Mouse (Mus musculus): ENCODE data around the gene Hk1. TPM values are rescaled to one million over a fixed set of nuclear protein-coding genes. Genes with fewer than 3 reads are reported as not detected.

Gene Hk1
- polyA plus RNA-seq, 1 experiment from 2014 or later = 19.9 TPM

DNA sequence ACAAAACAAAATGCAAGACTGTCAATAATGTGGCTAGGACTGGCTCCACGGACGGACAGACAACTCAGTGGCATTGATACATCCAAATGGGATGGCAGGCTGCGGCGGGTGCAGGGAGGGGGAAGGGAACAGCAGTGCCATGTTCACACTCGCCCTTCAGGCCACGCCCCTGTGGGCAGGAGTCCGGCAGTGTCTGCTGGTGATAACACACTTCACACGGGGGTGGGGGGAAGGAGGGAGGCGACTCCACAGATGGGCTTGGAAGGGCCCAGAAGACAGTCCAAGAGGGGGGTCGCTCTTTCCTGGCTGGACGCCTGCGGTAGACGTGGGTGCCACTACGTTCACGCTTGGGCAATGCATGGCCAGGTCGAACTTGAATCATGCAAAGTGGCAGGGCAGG, 110.4 kb downstream of the Hk1 start:
- 73% methylated on average over 16 of the region's 16 CpGs for WGBS
- no peak overlapping the region for H3K9ac ChIP-seq (replicated peaks; ENCODE audit: low read length)
- no peaks in the 10 kb centered on the region for H3K9me3 ChIP-seq (replicated peaks; ENCODE audit: control insufficient read depth, low read length)
- H3K27ac ChIP-seq (replicated peaks; ENCODE audit: low read depth, low read length) = no peak overlapping the region
- H3K27me3 ChIP-seq (ENCODE audit: control insufficient read depth, insufficient read depth, low read length) = no peaks in the 10 kb centered on the region
- H3K4me1 ChIP-seq (ENCODE audit: control insufficient read depth, insufficient read depth, low read length) = no peaks in the 10 kb centered on the region
- H3K4me3 ChIP-seq (ENCODE audit: low read depth, low read length) = no peak overlapping the region
- ATAC-seq (replicated peaks; ENCODE audit: insufficient number of reproducible peaks, low FRiP score, low TSS enrichment, low read depth) (no peak), DNase-seq (ENCODE audit: low spot score) (no peak)
- no peak overlapping the region for H3K4me2 ChIP-seq (ENCODE audit: low read depth, low read length)
- no peaks in the 10 kb centered on the region for H3K36me3 ChIP-seq (replicated peaks; ENCODE audit: control insufficient read depth, insufficient read depth, low read depth, low read length)

DNA sequence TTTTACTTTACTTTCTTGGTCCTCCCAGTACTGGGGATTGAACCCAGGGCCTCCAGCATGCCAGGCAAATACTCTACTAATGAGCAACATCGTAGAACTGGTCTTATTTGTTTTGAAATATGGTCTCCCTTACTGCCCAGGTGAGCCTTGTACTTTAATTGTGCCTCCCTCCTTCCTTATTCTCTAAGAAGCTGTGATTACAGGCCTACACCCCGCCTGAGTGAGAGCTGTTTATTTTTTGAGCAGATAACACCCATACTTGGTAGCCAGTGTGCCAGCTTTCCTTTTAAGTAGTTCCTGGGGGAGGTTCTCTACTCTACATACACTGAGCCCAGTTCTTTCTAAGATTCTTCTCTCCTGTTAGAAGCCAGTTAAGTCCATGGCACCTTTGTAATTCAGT, 115.4 kb downstream of the Hk1 start:
- no peak for ATAC-seq (replicated peaks; ENCODE audit: insufficient number of reproducible peaks, low FRiP score, low TSS enrichment, low read depth)
- Histone ChIP-seq H3K36me3 (replicated peaks; ENCODE audit: control insufficient read depth, insufficient read depth, low read depth, low read length) (no peaks in the 10 kb centered on the region), H3K27me3 (ENCODE audit: control insufficient read depth, insufficient read depth, low read length) (no peaks in the 10 kb centered on the region), H3K9ac (replicated peaks; ENCODE audit: low read length) (no peak overlapping the region), H3K4me3 (ENCODE audit: low read depth, low read length) (no peak overlapping the region), H3K4me2 (ENCODE audit: low read depth, low read length) (no peak overlapping the region), H3K4me1 (ENCODE audit: control insufficient read depth, insufficient read depth, low read length) (no peaks in the 10 kb centered on the region), H3K9me3 (replicated peaks; ENCODE audit: control insufficient read depth, low read length) (no peaks in the 10 kb centered on the region), H3K27ac (replicated peaks; ENCODE audit: low read depth, low read length) (no peak overlapping the region)
- WGBS = 76% methylated on average over 2 of the region's 2 CpGs
- no peak for DNase-seq (ENCODE audit: low spot score)

DNA sequence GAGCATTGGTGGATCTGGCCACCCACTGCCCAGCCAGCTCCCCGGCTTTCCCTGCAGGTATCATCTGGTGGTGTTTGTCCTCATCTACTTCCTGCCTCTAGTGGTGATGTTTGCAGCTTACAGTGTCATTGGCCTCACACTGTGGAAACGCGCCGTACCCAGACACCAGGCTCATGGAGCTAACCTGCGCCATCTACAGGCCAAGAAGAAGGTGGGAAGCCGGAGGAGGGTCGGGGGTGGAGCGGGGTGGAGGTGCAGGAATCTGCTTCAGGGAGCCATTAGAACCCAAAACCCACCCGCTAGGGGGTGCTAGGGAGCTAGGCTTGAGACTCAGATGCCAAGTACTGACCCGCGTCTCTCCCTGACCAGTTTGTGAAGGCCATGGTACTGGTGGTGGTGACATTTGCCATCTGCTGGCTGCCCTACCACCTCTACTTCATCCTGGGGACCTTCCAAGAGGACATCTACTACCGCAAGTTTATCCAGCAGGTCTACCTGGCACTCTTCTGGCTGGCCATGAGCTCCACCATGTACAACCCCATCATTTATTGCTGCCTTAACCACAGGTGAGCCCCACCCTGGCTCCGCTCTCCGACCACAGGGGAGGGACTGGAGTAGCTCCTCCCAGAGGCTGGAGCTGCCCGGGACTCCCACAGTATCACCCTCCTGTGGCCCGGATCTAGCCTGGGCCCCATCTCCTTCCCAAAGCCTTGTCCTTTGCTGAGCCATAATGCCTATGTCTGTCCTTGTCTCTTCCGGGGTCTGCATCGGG, 118.4 kb downstream of the Hk1 start:
- H3K9ac ChIP-seq (replicated peaks; ENCODE audit: low read length) = no peak overlapping the region
- no peaks in the 10 kb centered on the region for H3K36me3 ChIP-seq (replicated peaks; ENCODE audit: control insufficient read depth, insufficient read depth, low read depth, low read length)
- no peak overlapping the region for H3K4me2 ChIP-seq (ENCODE audit: low read depth, low read length)
- H3K9me3 ChIP-seq (replicated peaks; ENCODE audit: control insufficient read depth, low read length) = no peaks in the 10 kb centered on the region
- WGBS = 15% methylated on average over 18 of the region's 18 CpGs
- DNase-seq (ENCODE audit: low spot score) = peak; percentile 90
- peak; percentile 71; the same call in 1 of the 2 replicates for ATAC-seq (replicated peaks; ENCODE audit: insufficient number of reproducible peaks, low FRiP score, low TSS enrichment, low read depth)
- H3K4me3 ChIP-seq (ENCODE audit: low read depth, low read length) = no peak overlapping the region
- H3K27ac ChIP-seq (replicated peaks; ENCODE audit: low read depth, low read length) = no peak overlapping the region
- no peaks in the 10 kb centered on the region for H3K4me1 ChIP-seq (ENCODE audit: control insufficient read depth, insufficient read depth, low read length)
- H3K27me3 ChIP-seq (ENCODE audit: control insufficient read depth, insufficient read depth, low read length) = no peaks in the 10 kb centered on the region

DNA sequence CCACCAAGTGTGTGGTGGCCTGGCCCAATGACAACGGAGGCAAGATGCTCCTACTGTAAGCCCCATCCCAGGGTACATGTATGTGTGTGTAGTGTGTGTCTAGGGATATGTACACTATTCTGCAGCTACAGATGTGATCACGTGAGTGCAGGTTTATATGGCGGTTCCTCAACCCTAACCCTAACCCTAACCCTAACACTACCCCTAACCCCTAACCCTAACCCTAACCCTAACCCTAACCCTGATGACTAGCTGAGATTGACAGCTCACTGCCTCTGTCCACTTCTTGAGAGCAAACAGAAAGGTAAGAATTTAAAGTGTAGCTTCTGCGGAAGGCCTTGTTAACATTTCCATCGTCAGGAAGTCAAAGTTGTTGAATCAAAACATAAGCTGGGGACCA, 121.4 kb downstream of the Hk1 start:
- Histone ChIP-seq H3K27me3 (ENCODE audit: control insufficient read depth, insufficient read depth, low read length) (no peaks in the 10 kb centered on the region), H3K4me1 (ENCODE audit: control insufficient read depth, insufficient read depth, low read length) (no peaks in the 10 kb centered on the region), H3K9ac (replicated peaks; ENCODE audit: low read length) (no peak overlapping the region), H3K4me3 (ENCODE audit: low read depth, low read length) (no peak overlapping the region), H3K27ac (replicated peaks; ENCODE audit: low read depth, low read length) (no peak overlapping the region), H3K9me3 (replicated peaks; ENCODE audit: control insufficient read depth, low read length) (no peaks in the 10 kb centered on the region), H3K36me3 (replicated peaks; ENCODE audit: control insufficient read depth, insufficient read depth, low read depth, low read length) (no peaks in the 10 kb centered on the region), H3K4me2 (ENCODE audit: low read depth, low read length) (no peak overlapping the region)
- WGBS = 86% methylated on average over 5 of the region's 5 CpGs
- ATAC-seq (replicated peaks; ENCODE audit: insufficient number of reproducible peaks, low FRiP score, low TSS enrichment, low read depth) (no peak), DNase-seq (ENCODE audit: low spot score) (no peak)

DNA sequence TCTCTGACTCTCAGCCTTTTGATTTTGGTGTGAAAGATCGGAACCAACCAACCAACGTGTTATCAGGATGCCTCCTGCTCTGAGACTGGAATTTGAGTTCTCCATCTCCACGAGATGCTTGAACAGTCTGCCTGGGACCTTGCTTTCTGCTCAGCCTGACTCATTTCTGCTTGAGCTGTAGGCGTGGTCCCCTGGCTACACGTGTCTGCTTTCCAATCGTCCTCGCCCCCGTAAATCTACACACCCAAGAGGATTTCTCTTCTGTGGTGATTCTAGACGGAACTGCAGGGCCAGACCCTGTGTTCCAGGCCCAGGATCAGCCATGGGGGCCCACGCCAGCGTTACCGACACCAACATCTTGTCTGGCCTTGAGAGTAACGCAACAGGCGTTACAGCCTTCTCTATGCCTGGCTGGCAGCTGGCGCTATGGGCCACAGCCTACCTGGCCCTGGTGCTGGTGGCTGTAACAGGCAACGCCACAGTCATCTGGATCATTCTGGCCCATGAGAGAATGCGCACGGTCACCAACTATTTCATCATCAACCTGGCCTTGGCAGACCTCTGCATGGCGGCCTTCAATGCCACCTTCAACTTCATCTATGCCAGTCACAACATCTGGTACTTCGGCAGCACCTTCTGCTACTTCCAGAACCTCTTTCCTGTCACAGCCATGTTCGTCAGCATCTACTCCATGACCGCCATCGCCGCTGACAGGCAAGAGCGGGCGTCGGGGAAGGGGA, 127.0 kb downstream of the Hk1 start:
- Histone ChIP-seq H3K9ac (replicated peaks; ENCODE audit: low read length) (no peak overlapping the region), H3K9me3 (replicated peaks; ENCODE audit: control insufficient read depth, low read length) (no peaks in the 10 kb centered on the region), H3K36me3 (replicated peaks; ENCODE audit: control insufficient read depth, insufficient read depth, low read depth, low read length) (no peaks in the 10 kb centered on the region), H3K4me1 (ENCODE audit: control insufficient read depth, insufficient read depth, low read length) (no peaks in the 10 kb centered on the region), H3K27ac (replicated peaks; ENCODE audit: low read depth, low read length) (no peak overlapping the region), H3K4me3 (ENCODE audit: low read depth, low read length) (no peak overlapping the region), H3K4me2 (ENCODE audit: low read depth, low read length) (no peak overlapping the region), H3K27me3 (ENCODE audit: control insufficient read depth, insufficient read depth, low read length) (no peaks in the 10 kb centered on the region)
- ATAC-seq (replicated peaks; ENCODE audit: insufficient number of reproducible peaks, low FRiP score, low TSS enrichment, low read depth) = no peak
- WGBS = 87% methylated on average over 27 of the region's 27 CpGs
- no peak for DNase-seq (ENCODE audit: low spot score)

DNA sequence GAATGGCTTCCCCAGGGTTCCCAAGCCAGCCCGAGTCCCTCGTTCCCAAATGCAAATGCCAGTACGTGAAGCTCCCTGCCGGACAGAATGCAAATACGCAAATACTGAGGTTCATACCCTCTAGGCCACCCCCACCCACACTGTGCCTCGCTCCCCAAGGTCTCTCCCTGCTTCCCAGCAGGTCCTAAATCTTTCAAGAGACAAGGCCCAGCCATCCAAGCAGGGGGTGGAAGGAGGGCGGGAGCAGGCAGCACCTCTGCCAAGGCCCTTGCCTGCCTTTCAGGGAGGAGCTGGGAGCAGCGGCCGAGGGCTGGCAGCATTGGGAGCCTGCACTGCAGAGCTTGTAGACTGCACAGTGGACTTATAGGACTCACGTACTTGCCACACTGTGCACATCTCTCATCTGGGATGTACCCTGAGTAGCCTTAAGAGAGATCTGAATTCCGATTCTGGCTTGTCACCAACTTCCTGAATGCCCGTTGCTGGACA, 127.7 kb downstream of the Hk1 start, which contains the start of gene Tacr2:
Tacr2 (plus strand) TSS at position 439 of the 489 bp plus-strand sequence.
- Histone ChIP-seq H3K27ac (replicated peaks; ENCODE audit: low read depth, low read length) (no peak within 1 kb of the TSS), H3K27me3 (ENCODE audit: control insufficient read depth, insufficient read depth, low read length) (no peaks in the 10 kb centered on the region), H3K4me1 (ENCODE audit: control insufficient read depth, insufficient read depth, low read length) (no peaks in the 10 kb centered on the region), H3K9ac (replicated peaks; ENCODE audit: low read length) (no peak within 1 kb of the TSS), H3K4me2 (ENCODE audit: low read depth, low read length) (no peak within 1 kb of the TSS), H3K9me3 (replicated peaks; ENCODE audit: control insufficient read depth, low read length) (no peaks in the 10 kb centered on the region), H3K4me3 (ENCODE audit: low read depth, low read length) (no peak within 1 kb of the TSS), H3K36me3 (replicated peaks; ENCODE audit: control insufficient read depth, insufficient read depth, low read depth, low read length) (no peaks in the 10 kb centered on the region)
- DNase-seq (ENCODE audit: low spot score) (no peak), ATAC-seq (replicated peaks; ENCODE audit: insufficient number of reproducible peaks, low FRiP score, low TSS enrichment, low read depth) (no peak)
- 64% methylated on average over 12 of the region's 12 CpGs for WGBS

DNA sequence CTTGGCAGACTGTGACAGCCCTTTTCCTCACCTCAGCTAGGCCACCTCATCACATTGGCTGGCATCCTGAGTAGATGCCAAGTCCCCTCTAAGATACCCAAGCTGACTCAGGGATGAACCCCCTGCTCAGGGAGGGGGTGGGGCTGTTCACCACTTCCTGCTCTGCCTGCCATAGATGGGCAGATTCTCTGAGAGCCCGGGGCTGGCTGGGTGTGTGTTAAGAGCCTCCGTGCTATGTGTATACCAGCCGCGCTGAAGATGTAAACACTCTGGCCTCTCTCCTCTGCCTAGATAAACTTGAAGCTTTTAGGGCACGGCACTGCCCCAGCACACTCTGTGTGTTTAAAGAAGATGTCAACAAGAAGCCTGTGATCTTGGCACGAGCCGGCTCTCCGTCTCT, 131.9 kb downstream of the Hk1 start:
- Histone ChIP-seq H3K27me3 (ENCODE audit: control insufficient read depth, insufficient read depth, low read length) (no peaks in the 10 kb centered on the region), H3K4me1 (ENCODE audit: control insufficient read depth, insufficient read depth, low read length) (no peaks in the 10 kb centered on the region), H3K27ac (replicated peaks; ENCODE audit: low read depth, low read length) (no peak overlapping the region), H3K4me3 (ENCODE audit: low read depth, low read length) (no peak overlapping the region), H3K9ac (replicated peaks; ENCODE audit: low read length) (no peak overlapping the region), H3K4me2 (ENCODE audit: low read depth, low read length) (no peak overlapping the region), H3K36me3 (replicated peaks; ENCODE audit: control insufficient read depth, insufficient read depth, low read depth, low read length) (no peaks in the 10 kb centered on the region), H3K9me3 (replicated peaks; ENCODE audit: control insufficient read depth, low read length) (no peaks in the 10 kb centered on the region)
- 56% methylated on average over 8 of the region's 8 CpGs for whole genome bisulfite sequencing
- DNase-seq (ENCODE audit: low spot score) (no peak), ATAC-seq (replicated peaks; ENCODE audit: insufficient number of reproducible peaks, low FRiP score, low TSS enrichment, low read depth) (no peak)

DNA sequence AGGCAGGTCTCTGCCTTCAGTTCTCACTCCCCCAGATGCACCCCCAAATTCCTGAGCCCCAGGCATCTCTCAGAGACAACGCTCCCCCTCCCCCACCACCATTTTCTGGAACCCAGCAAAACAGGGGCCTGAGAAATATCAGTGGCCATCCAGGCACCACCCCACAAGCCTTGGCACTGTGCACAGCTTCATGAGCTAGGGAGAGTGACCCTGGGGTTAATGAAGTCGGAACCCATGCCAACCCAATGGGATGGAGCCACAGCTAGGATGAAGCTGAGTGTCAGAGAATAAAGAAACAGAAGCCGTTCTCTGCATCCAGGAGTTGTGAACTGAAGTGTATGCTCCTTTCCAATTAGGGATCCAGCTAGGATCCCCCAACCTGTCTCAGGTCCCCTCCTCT, 132.6 kb downstream of the Hk1 start:
- ATAC-seq (replicated peaks; ENCODE audit: insufficient number of reproducible peaks, low FRiP score, low TSS enrichment, low read depth) = no peak
- Histone ChIP-seq H3K4me3 (ENCODE audit: low read depth, low read length) (no peak overlapping the region), H3K4me2 (ENCODE audit: low read depth, low read length) (no peak overlapping the region), H3K27me3 (ENCODE audit: control insufficient read depth, insufficient read depth, low read length) (no peaks in the 10 kb centered on the region), H3K9me3 (replicated peaks; ENCODE audit: control insufficient read depth, low read length) (no peaks in the 10 kb centered on the region), H3K27ac (replicated peaks; ENCODE audit: low read depth, low read length) (no peak overlapping the region), H3K36me3 (replicated peaks; ENCODE audit: control insufficient read depth, insufficient read depth, low read depth, low read length) (no peaks in the 10 kb centered on the region), H3K4me1 (ENCODE audit: control insufficient read depth, insufficient read depth, low read length) (no peaks in the 10 kb centered on the region), H3K9ac (replicated peaks; ENCODE audit: low read length) (no peak overlapping the region)
- DNase-seq (ENCODE audit: low spot score) = no peak
- 58% methylated on average over 3 of the region's 3 CpGs for WGBS
